Mouse (Mus musculus) MEL (cell line): ENCODE measurements at regions not wholly inside any gene's neighbourhood (a gene's known extent, or its start where the extent isn't known, plus 50 kb on each side); places are given as distances from the start of the nearest gene placed in this dataset.

Source experiments
- DNase-seq: peaks from one replicate; pipeline ENCODE4 v3.0.0; 2011; ENCODE audit warnings: low read depth, low spot score
- H3K27ac ChIP-seq: 2 replicates; pipeline ENCODE4 v1.5.1; 2012; ENCODE audit warnings: low read depth, mild to moderate bottlenecking, control low read depth, low read length, moderate library complexity; ENCODE audit not compliant: control insufficient read depth
- H3K27me3 ChIP-seq, 2 experiments: fragments of 150-350 bp in 1 of 2; sonication (generic) in 1 of 2; 2 replicates each; pipeline ENCODE4 v1.6.1; 2012; ENCODE audit warnings: low read length in 2 of 2, mild to moderate bottlenecking in 2 of 2, improper control_type of control experiment in 1 of 2, moderate library complexity in 1 of 2; ENCODE audit not compliant: insufficient read depth in 2 of 2, control insufficient read depth in 1 of 2
- H3K36me3 ChIP-seq, 2 experiments: 2 replicates each; pipeline ENCODE4 v1.6.1; 2012 to 2014; ENCODE audit warnings: low read length in 2 of 2, improper control_type of control experiment in 1 of 2, inconsistent platforms in 1 of 2, mild to moderate bottlenecking in 1 of 2; ENCODE audit not compliant: insufficient read depth in 2 of 2, control insufficient read depth in 1 of 2
- H3K4me1 ChIP-seq, 2 experiments: fragments of 150-350 bp in 1 of 2; sonication (generic) in 1 of 2; 2 replicates each; pipeline ENCODE4 v1.6.1; 2012; ENCODE audit warnings: low read length in 2 of 2, improper control_type of control experiment in 1 of 2, mild to moderate bottlenecking in 1 of 2; ENCODE audit not compliant: insufficient read depth in 2 of 2, control insufficient read depth in 1 of 2
- H3K4me3 ChIP-seq, 2 experiments: fragments of 150-350 bp in 1 of 2; sonication (generic) in 1 of 2; 2 replicates each; pipeline ENCODE4 v1.5.1; 2012; ENCODE audit warnings: low read depth in 2 of 2, low read length in 2 of 2, mild to moderate bottlenecking in 2 of 2, moderate library complexity in 2 of 2, control low read depth in 1 of 2, improper control_type of control experiment in 1 of 2; ENCODE audit not compliant: control insufficient read depth in 1 of 2, insufficient read depth in 1 of 2
- H3K79me2 ChIP-seq: 2 replicates; pipeline ENCODE4 v1.6.1; 2012; ENCODE audit warnings: mild to moderate bottlenecking, low read length, moderate library complexity; ENCODE audit not compliant: control insufficient read depth, poor library complexity, insufficient read depth
- H3K9ac ChIP-seq: 2 replicates; pipeline ENCODE4 v1.6.1; 2012; ENCODE audit warnings: low read depth, mild to moderate bottlenecking, control low read depth, low read length, moderate library complexity; ENCODE audit not compliant: control insufficient read depth, poor library complexity, severe bottlenecking
- H3K9me3 ChIP-seq: fragments of 150-350 bp; sonication (generic); replicated peaks from 2 replicates; pipeline ENCODE4 v1.6.1; 2012; ENCODE audit warnings: mild to moderate bottlenecking, low read length, improper control_type of control experiment, moderate library complexity; ENCODE audit not compliant: insufficient read depth
- BHLHE40 ChIP-seq: IDR thresholded peaks from 2 replicates; pipeline ENCODE4 v1.6.1; 2012; ENCODE audit warnings: low read depth, mild to moderate bottlenecking, inconsistent platforms, low read length, improper control_type of control experiment, borderline replicate concordance
- CHD1 ChIP-seq: IDR thresholded peaks from 2 replicates; pipeline ENCODE4 v1.6.1; 2012; ENCODE audit warnings: low read depth, mild to moderate bottlenecking, inconsistent platforms, low read length, improper control_type of control experiment
- CHD2 ChIP-seq: IDR thresholded peaks from 2 replicates; pipeline ENCODE4 v1.6.1; 2011; ENCODE audit warnings: low read length, improper control_type of control experiment
- CTCF ChIP-seq, 3 experiments: IDR thresholded peaks in 2 of 3; conservative IDR thresholded peaks in 1 of 3; 2 replicates each; pipeline ENCODE4 v1.5.1; 2011 to 2012; ENCODE audit warnings: low read length in 3 of 3, low read depth in 2 of 3, mild to moderate bottlenecking in 2 of 3, improper control_type of control experiment in 1 of 3, inconsistent platforms in 1 of 3, mixed read lengths in 1 of 3, moderate library complexity in 1 of 3; ENCODE audit not compliant: control insufficient read depth in 1 of 3, insufficient read depth in 1 of 3, poor library complexity in 1 of 3, severe bottlenecking in 1 of 3
- E2F4 ChIP-seq: IDR thresholded peaks from 2 replicates; pipeline ENCODE4 v1.6.1; 2011; ENCODE audit warnings: low read depth, low read length, improper control_type of control experiment, borderline replicate concordance
- EP300 ChIP-seq, 2 experiments: IDR thresholded peaks; 2 replicates each; pipeline ENCODE4 v1.6.1; 2011; ENCODE audit warnings: improper control_type of control experiment in 2 of 2, low read length in 2 of 2, low read depth in 1 of 2, mild to moderate bottlenecking in 1 of 2
- ETS1 ChIP-seq: IDR thresholded peaks from 2 replicates; pipeline ENCODE4 v1.6.1; 2012; ENCODE audit warnings: low read depth, mild to moderate bottlenecking, inconsistent platforms, low read length, improper control_type of control experiment, moderate library complexity
- JUND ChIP-seq: IDR thresholded peaks from 2 replicates; pipeline ENCODE4 v1.6.1; 2011; ENCODE audit warnings: low read depth, mild to moderate bottlenecking, improper control_type of control experiment, low read length
- MAFK ChIP-seq: IDR thresholded peaks from 2 replicates; pipeline ENCODE4 v1.6.1; 2011; ENCODE audit warnings: low read depth, mild to moderate bottlenecking, low read length, improper control_type of control experiment, borderline replicate concordance
- MAX ChIP-seq: IDR thresholded peaks from 2 replicates; pipeline ENCODE4 v1.6.1; 2011; ENCODE audit warnings: low read length, improper control_type of control experiment
- MAZ ChIP-seq: IDR thresholded peaks from 2 replicates; pipeline ENCODE4 v1.6.1; 2012; ENCODE audit warnings: low read depth, mild to moderate bottlenecking, inconsistent platforms, low read length, improper control_type of control experiment
- MXI1 ChIP-seq: IDR thresholded peaks from 2 replicates; pipeline ENCODE4 v1.6.1; 2011; ENCODE audit warnings: mild to moderate bottlenecking, low read depth, low read length, improper control_type of control experiment
- MYB ChIP-seq: IDR thresholded peaks from 2 replicates; pipeline ENCODE4 v1.6.1; 2011; ENCODE audit warnings: mild to moderate bottlenecking, low read depth, low read length, improper control_type of control experiment
- MYC ChIP-seq: IDR thresholded peaks from 2 replicates; pipeline ENCODE4 v1.6.1; 2011; ENCODE audit warnings: low read depth, mild to moderate bottlenecking, low read length, improper control_type of control experiment, moderate library complexity
- NELFE ChIP-seq: IDR thresholded peaks from 2 replicates; pipeline ENCODE4 v1.6.1; 2011; ENCODE audit warnings: low read depth, low read length, improper control_type of control experiment
- POLR2A ChIP-seq, 2 experiments: IDR thresholded peaks; 2 replicates each; pipeline ENCODE4 v1.6.1; 2011 to 2012; ENCODE audit warnings: low read length in 2 of 2, mild to moderate bottlenecking in 2 of 2, control low read depth in 1 of 2, improper control_type of control experiment in 1 of 2, low read depth in 1 of 2, moderate library complexity in 1 of 2; ENCODE audit not compliant: control insufficient read depth in 1 of 2, insufficient read depth in 1 of 2, poor library complexity in 1 of 2
- POLR2AphosphoS5 ChIP-seq: IDR thresholded peaks from 2 replicates; pipeline ENCODE4 v1.6.1; 2012; ENCODE audit warnings: low read depth, borderline replicate concordance, mild to moderate bottlenecking, inconsistent platforms, low read length, moderate library complexity, mixed read lengths
- RCOR1 ChIP-seq: IDR thresholded peaks from 2 replicates; pipeline ENCODE4 v1.6.1; 2012; ENCODE audit warnings: low read depth, mild to moderate bottlenecking, inconsistent platforms, low read length, improper control_type of control experiment
- SIN3A ChIP-seq: IDR thresholded peaks from 2 replicates; pipeline ENCODE4 v1.6.1; 2012; ENCODE audit warnings: low read length, improper control_type of control experiment, inconsistent platforms
- SMC3 ChIP-seq: IDR thresholded peaks from 2 replicates; pipeline ENCODE4 v1.6.1; 2011; ENCODE audit warnings: low read depth, low read length, improper control_type of control experiment
- TBP ChIP-seq: IDR thresholded peaks from 2 replicates; pipeline ENCODE4 v1.8.0; 2011; ENCODE audit warnings: low read depth, low read length, improper control_type of control experiment
- TCF12 ChIP-seq: IDR thresholded peaks from 2 replicates; pipeline ENCODE4 v1.6.1; 2014; ENCODE audit warnings: low read depth, mild to moderate bottlenecking, inconsistent platforms, low read length, improper control_type of control experiment, moderate library complexity
- UBTF ChIP-seq: IDR thresholded peaks from 2 replicates; pipeline ENCODE4 v1.6.1; 2012; ENCODE audit warnings: low read depth, mild to moderate bottlenecking, inconsistent platforms, low read length, improper control_type of control experiment, moderate library complexity, borderline replicate concordance; ENCODE audit not compliant: insufficient read depth
- USF1 ChIP-seq: IDR thresholded peaks from 2 replicates; pipeline ENCODE4 v1.6.1; 2014; ENCODE audit warnings: low read depth, mild to moderate bottlenecking, inconsistent platforms, low read length, improper control_type of control experiment, moderate library complexity
- USF2 ChIP-seq, 2 experiments: IDR thresholded peaks; 2 replicates each; pipeline ENCODE4 v1.6.1; 2011 to 2012; ENCODE audit warnings: improper control_type of control experiment in 2 of 2, low read length in 2 of 2, borderline replicate concordance in 1 of 2, inconsistent platforms in 1 of 2, low read depth in 1 of 2, mild to moderate bottlenecking in 1 of 2; ENCODE audit not compliant: insufficient read depth in 1 of 2
- ZMIZ1 ChIP-seq: IDR thresholded peaks from 2 replicates; pipeline ENCODE4 v1.6.1; 2012; ENCODE audit warnings: low read depth, mild to moderate bottlenecking, inconsistent platforms, low read length, improper control_type of control experiment, moderate library complexity
- ZNF384 ChIP-seq: IDR thresholded peaks from 2 replicates; pipeline ENCODE4 v1.6.1; 2012; ENCODE audit warnings: low read depth, mild to moderate bottlenecking, inconsistent platforms, low read length, improper control_type of control experiment

GRCm38 (mm10) chr7:111316479-111316990, 233.7 kb upstream of the Eif4g2 start:
- Histone ChIP-seq H3K4me1 (no peaks in the 10 kb centered on the region), H3K79me2 (no peaks in the 10 kb centered on the region), H3K27ac (no peak overlapping the region), H3K9ac (no peak overlapping the region), H3K9me3 (no peaks in the 10 kb centered on the region), H3K27me3 (no peaks in the 10 kb centered on the region), H3K4me3 (no peak overlapping the region), H3K36me3 (no peaks in the 10 kb centered on the region)
- TF ChIP-seq POLR2AphosphoS5 (no peak), ZMIZ1 (no peak)
- DNase-seq, result no peak

GRCm38 (mm10) chr7:111313921-111314320, 231.1 kb upstream of the Eif4g2 start:
- no peak for DNase-seq
- no peak overlapping the region for H3K27ac ChIP-seq
- TF ChIP-seq BHLHE40 (no peak), TCF12 (no peak), ZMIZ1 (no peak), E2F4 (no peak), ZNF384 (no peak), CHD2 (no peak), POLR2A (IDR thresholded peaks at IDR 0.05; ENCODE audit: control insufficient read depth in 1 of 2, insufficient read depth in 1 of 2, low read depth in 1 of 2, low read length in 2 of 2, poor library complexity in 1 of 2) (no peak), MAFK (no peak), EP300 (IDR thresholded peaks at IDR 0.05; ENCODE audit: low read depth in 1 of 2, low read length in 2 of 2) (no peak), CHD1 (no peak), USF2 (IDR thresholded peaks at IDR 0.05; ENCODE audit: borderline replicate concordance in 1 of 2, insufficient read depth in 1 of 2, low read depth in 1 of 2, low read length in 2 of 2) (no peak), POLR2AphosphoS5 (no peak), MAX (no peak), MYB (no peak)
- TF ChIP-seq, all 39 proteins: peak for 0

GRCm38 (mm10) chr7:111305196-111305595, 222.4 kb upstream of the Eif4g2 start:
- Histone ChIP-seq H3K4me3 (no peak overlapping the region), H3K9ac (no peak overlapping the region), H3K4me1 (no peaks in the 10 kb centered on the region), H3K27ac (no peak overlapping the region), H3K79me2 (no peaks in the 10 kb centered on the region), H3K27me3 (no peaks in the 10 kb centered on the region), H3K9me3 (no peaks in the 10 kb centered on the region), H3K36me3 (no peaks in the 10 kb centered on the region)
- peak; percentile 28 for DNase-seq
- TF ChIP-seq TBP (no peak), USF1 (no peak), USF2 (IDR thresholded peaks at IDR 0.05; ENCODE audit: borderline replicate concordance in 1 of 2, insufficient read depth in 1 of 2, low read depth in 1 of 2, low read length in 2 of 2) (no peak), MXI1 (no peak), CTCF (IDR thresholded peaks at IDR 0.05 in 2 of 3, conservative IDR thresholded peaks at IDR 0.05 in 1 of 3; ENCODE audit: control insufficient read depth in 1 of 3, insufficient read depth in 1 of 3, low read depth in 2 of 3, low read length in 3 of 3, poor library complexity in 1 of 3, severe bottlenecking in 1 of 3) (peak; percentile 30 to 54 (median 37)), RCOR1 (no peak), UBTF (no peak), NELFE (no peak), BHLHE40 (no peak), MYC (no peak), POLR2AphosphoS5 (no peak), SMC3 (peak; percentile 57), JUND (no peak), ETS1 (no peak), SIN3A (no peak), MAZ (no peak)

More at GRCm38 (mm10) chr7:111313921-111314320, 231.1 kb upstream of the Eif4g2 start:
- no peaks in the 10 kb centered on the region for H3K9me3 ChIP-seq
- no peaks in the 10 kb centered on the region for H3K79me2 ChIP-seq
- no peaks in the 10 kb centered on the region for H3K36me3 ChIP-seq
- no peak overlapping the region for H3K4me3 ChIP-seq
- H3K4me1 ChIP-seq, result no peaks in the 10 kb centered on the region
- H3K9ac ChIP-seq, result no peak overlapping the region
- no peaks in the 10 kb centered on the region for H3K27me3 ChIP-seq
